Mouse (Mus musculus) embryo, embryonic 10.5 days (tissue): Measurements from ENCODE around the gene Cyp2j9.
"Not testable (repeated sequence)": the region's sequence is repeated elsewhere in the genome, so short reads cannot be mapped to it uniquely, and the experiment has no call there.

ENCODE experiments used
- DNase-seq: peaks from one replicate; pipeline ENCODE4 v3.0.0-alpha.2; 2015; ENCODE audit warnings: low spot score

The Cyp2j9 gene

DNA sequence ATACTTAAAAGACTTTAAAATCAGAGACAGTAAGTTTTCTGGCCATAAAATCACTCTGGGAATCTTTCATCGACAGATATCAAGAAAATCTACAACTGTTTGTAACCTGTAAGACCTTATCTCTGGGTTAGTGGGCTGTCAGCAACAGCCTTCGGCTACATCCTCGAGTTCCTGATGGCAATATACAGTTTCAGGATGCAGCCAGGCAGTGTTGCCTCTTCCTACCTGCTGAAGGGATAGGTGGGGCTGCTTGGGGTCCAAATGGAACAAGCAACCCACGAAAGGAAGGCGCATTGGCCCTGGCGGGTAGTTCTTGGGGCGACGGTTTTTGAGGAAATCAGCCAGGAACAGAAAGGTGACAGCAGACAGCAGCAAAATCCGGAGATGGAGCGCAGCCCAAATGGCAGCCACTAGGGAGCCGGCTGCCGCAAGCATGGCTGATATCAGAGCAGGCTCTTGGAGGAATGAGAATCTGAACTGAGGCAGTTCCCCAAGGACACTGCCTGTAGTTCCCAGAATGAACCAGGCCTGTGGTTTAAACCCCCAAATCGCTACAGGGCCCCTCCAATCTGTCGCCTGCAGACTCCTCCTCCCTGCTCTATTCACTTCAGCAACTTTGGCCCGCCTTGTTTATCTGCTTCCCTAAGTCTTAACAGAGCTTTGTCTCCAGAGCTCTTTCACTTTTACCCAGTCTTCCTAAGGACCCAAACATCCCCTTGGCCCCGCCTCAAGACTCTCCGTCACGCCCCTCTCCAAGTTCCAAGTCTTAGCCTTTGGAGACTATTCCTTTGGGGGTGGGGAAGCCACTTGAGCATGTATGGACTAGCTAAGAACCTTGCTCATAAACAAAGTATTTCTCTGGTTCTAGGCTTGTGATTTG lies at the start of gene Cyp2j9:
Gene Cyp2j9, minus strand, starts transcription at position 668 of the 880 bp plus-strand sequence.
- DNase-seq: peak; percentile 69

DNA sequence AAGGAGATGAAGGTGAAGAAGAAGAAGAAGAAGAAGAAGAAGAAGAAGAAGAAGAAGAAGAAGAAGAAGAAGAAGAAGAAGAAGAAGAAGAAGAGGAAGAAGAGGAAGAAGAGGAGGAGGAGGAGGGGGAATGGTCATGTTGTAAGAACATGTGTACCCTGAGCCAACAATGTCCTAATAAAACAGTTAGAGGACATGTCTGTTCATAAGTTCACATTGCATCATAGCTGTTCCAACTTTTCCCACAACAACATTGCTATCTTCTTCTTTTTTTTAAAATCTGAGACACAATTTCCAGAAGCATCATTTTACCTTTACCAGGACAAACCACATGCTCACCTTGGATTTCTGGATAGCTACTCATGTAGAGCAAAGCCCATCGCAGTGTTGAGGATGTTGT lies 44.1 kb upstream of the Cyp2j9 start:
- DNase-seq: no peak

GRCm38 (mm10) chr4:96622474-96622873 lies 31.1 kb upstream of the Cyp2j9 start:
- no peak for DNase-seq

GRCm38 (mm10) chr4:96591791-96592150 lies 393 bp upstream of the Cyp2j9 start:
- no peak for DNase-seq

- peak; percentile 5 for DNase-seq
Observed at GRCm38 (mm10) chr4:96581425-96582088, 9.8 kb downstream of the Cyp2j9 start.

- DNase-seq: not testable (repeated sequence)
Observed at GRCm38 (mm10) chr4:96580351-96580750, 11.0 kb downstream of the Cyp2j9 start.

DNA sequence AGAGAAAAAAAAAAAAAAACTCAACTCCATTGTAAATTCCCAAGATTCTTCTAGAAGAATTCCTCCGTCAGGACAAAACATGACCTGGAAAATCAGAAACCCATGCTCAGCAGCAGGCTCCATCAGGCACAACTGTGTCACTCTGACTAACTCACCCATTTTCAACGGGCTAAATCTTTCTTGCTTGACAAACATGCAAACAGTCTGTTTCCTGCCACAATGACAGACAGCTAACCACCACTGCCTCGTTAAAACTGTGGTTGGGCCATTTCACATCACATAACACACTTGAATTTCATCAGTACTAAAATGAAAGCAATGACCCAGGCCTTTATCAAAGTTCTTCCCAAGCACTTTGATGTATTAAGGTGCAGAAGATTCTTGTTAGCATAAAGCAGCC lies 21.9 kb downstream of the Cyp2j9 start:
- no peak for DNase-seq

DNA sequence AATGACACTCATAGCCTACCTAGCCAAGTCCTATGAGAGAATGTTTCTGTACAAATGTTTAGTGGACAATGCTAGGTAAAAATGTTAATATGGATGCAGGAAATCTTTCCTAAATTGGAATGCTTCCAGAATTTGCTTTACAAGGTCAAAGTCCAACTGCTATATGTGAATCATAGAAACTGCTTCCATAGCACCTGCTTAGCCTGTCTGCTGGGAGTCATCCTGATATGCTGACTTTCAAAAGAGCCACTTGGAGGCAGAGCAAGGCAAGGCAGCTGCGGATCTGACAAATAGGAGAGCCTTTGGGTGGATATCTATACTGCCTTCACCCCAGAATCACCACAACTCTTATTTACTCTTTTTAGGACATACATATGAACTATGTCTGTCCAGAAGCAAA lies 23.4 kb downstream of the Cyp2j9 start:
- DNase-seq: no peak

DNA sequence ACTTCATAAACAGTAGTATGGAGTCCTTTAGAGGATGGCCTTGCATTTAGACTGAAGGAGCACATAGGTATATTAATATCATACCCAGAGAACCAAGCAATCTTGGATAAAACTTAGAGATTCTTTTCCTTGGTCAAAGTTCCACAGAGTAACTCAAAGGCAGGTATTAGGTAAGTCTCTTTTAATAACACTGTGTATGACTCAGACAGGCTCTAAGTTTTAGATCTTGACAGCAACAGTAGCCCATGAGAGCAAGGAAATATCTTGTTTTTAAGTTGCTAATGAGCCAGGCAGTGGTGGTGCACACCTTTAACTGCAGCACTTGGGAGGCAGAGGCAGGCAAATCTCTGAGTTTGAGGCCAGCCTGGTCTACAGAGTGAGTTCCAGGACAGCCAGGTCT lies 25.6 kb downstream of the Cyp2j9 start:
- no peak for DNase-seq

GRCm38 (mm10) chr4:96560464-96560863 lies 30.9 kb downstream of the Cyp2j9 start:
- DNase-seq: no peak

DNA sequence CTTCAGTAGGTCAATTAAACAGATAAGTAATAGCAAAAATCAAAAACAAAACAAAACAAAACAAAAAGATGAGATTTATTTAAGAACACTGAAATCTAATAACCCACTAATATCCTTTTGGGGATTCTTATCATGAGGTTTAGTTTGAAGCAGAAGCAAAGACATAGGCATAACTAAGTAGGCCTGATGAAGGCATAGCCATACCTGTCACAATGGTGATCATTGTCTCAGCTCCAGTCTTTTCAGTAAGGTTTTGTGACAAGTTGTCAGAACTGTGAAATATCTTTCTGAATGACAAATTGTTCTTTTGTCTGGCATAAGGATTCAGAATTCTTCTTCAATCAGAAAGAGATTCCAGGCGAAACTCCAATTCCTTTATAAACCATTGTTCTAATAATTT lies 31.6 kb downstream of the Cyp2j9 start:
- no peak for DNase-seq

DNA sequence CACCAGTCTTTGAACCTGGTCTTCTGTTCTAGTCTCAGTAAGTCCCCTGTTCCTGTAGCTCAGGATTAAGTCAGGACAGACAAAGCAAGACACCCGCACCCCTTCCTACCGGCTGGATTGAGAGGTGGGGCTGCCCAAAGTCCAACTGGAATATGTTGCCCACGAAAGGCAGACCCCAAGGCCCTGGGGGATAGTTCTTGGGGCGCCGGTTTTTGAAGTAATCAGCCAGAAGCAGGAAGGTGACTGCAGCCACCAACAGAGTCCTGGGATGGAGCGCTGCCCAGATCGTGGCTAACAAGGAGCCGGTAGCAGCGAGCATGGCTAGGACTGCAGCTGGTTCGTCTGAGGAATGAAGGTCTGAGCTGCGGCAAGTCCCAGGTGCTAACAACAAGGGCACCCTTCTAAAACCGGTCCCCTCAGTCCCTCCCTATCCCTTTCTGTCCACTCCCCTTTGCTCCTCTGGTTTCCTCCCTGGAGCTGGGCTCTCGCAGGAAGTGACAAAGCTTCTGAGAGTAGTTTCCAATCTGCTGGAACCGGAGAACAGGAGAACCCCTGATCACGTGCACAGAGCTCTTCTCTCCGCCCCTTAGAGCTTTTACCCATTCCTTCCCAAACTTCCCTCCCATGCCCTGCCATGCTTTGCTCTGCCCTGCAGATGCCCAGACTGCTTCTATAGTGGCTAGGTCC lies 38.1 kb downstream of the Cyp2j9 start, which contains the start of gene Cyp2j6:
Gene Cyp2j6, minus strand, starts transcription at position 529 of the 687 bp plus-strand sequence.
- peak; percentile 77 for DNase-seq

DNA sequence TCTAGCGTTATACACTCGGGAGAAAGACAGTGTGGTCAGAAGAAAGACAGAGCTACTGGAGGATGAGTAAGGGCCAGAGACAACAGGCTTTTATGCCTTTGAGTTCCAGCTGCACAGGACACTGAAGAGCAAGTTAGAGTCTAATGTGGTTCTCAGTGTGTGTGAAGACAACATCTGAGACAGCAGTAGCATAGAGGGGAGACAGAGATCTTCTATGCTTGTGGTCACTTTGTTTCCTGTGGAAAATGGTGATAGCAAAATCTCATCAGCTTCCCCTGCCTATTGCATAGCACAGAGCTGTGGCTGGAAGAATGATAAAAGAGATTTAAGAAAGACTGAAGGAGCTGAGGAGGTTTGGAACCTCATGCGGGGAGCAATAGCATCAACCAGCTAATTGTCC lies 39.8 kb downstream of the Cyp2j9 start:
- no peak for DNase-seq

GRCm38 (mm10) chr4:96545976-96546375 lies 45.4 kb downstream of the Cyp2j9 start:
- DNase-seq: no peak

GRCm38 (mm10) chr4:96525772-96526171 lies 65.6 kb downstream of the Cyp2j9 start:
- peak; percentile 6 for DNase-seq

- no peak for DNase-seq
Observed at GRCm38 (mm10) chr4:96522256-96522655, 69.1 kb downstream of the Cyp2j9 start.
